Mouse (Mus musculus) intestine, embryonic 16.5 days (tissue): Measurements from ENCODE around the gene Ccdc85c. TPM values are rescaled to one million over a fixed set of nuclear protein-coding genes. Genes with fewer than 3 reads are reported as not detected.

Experiments
- ATAC-seq: fragments of 200-750 bp; cut with Nextera tagmentation; 2 replicates; pipeline ENCODE4 v1.8.0; 2017; ENCODE audit warnings: moderate TSS enrichment, moderate library complexity
- H3K27ac ChIP-seq: fragments of 300-500 bp; sonication (generic); 2 replicates; pipeline ENCODE4 v1.5.1; 2014; ENCODE audit warnings: mild to moderate bottlenecking, low read length
- H3K27me3 ChIP-seq: fragments of 300-500 bp; sonication (generic); replicated peaks from 2 replicates; pipeline ENCODE4 v1.6.1; 2014; ENCODE audit warnings: low read length, control low read depth, mixed read lengths; ENCODE audit not compliant: control insufficient read depth, insufficient read depth
- H3K36me3 ChIP-seq: fragments of 300-500 bp; sonication (generic); 2 replicates; pipeline ENCODE4 v1.6.1; 2014; ENCODE audit warnings: low read length, control low read depth; ENCODE audit not compliant: control insufficient read depth, insufficient read depth
- H3K4me1 ChIP-seq: fragments of 300-500 bp; sonication (generic); 2 replicates; pipeline ENCODE4 v1.6.1; 2014; ENCODE audit warnings: low read length, control low read depth, mixed read lengths; ENCODE audit not compliant: control insufficient read depth, insufficient read depth
- H3K4me2 ChIP-seq: fragments of 300-500 bp; sonication (generic); 2 replicates; pipeline ENCODE4 v1.6.1; 2014; ENCODE audit warnings: low read depth, low read length, control low read depth
- H3K4me3 ChIP-seq: fragments of 300-500 bp; sonication (generic); 2 replicates; pipeline ENCODE4 v1.5.1; 2014; ENCODE audit warnings: mild to moderate bottlenecking, low read length
- H3K9ac ChIP-seq: fragments of 300-500 bp; sonication (generic); 2 replicates; pipeline ENCODE4 v1.6.1; 2014; ENCODE audit warnings: low read depth, low read length
- H3K9me3 ChIP-seq: fragments of 300-500 bp; sonication (generic); 2 replicates; pipeline ENCODE4 v1.6.1; 2016; ENCODE audit warnings: low read length, control low read depth; ENCODE audit not compliant: control insufficient read depth
- WGBS: fragments of 180-500 bp; shearing (Covaris S2); extraction: QIAGEN DNeasy Blood & Tissue Kit; methylation state at CpG from one replicate; pipeline ENCODE4 v1.1.7; 2014; 5-methylcytosine and 5-hydroxymethylcytosine counted together
- polyA plus RNA-seq: library from polyadenylated mRNA; unstranded; fragments of >200 nt; fragmentation: Nextera tagmentation; extraction: Ambion mirVana; gene quantifications from 2 replicates; pipeline ENCODE4 v1.2.1, GENCODE M21; 2015

Ccdc85c gene
- polyA plus RNA-seq, 1 experiment from 2014 or later: 4.8 TPM

GRCm38 (mm10) chr12:108206641-108207040, 68.6 kb downstream of the Ccdc85c start:
- ATAC-seq: peak; percentile 51; the same call in 1 of the 2 replicates

GRCm38 (mm10) chr12:108204978-108205377, 70.2 kb downstream of the Ccdc85c start:
- no peak overlapping the region for H3K4me2 ChIP-seq
- WGBS: 81% methylated on average over 12 of the region's 12 CpGs

More at GRCm38 (mm10) chr12:108206641-108207040, 68.6 kb downstream of the Ccdc85c start:
- Histone ChIP-seq H3K4me2 (no peak overlapping the region), H3K4me3 (no peak overlapping the region), H3K27ac (no peak overlapping the region), H3K36me3 (peaks cover 9% of the 10 kb centered on the region), H3K9ac (no peak overlapping the region), H3K9me3 (no peaks in the 10 kb centered on the region), H3K27me3 (no peaks in the 10 kb centered on the region), H3K4me1 (peaks cover 2% of the 10 kb centered on the region; the same call in 1 of the 2 replicates)
- 7% methylated on average over 5 of the region's 5 CpGs for WGBS

GRCm38 (mm10) chr12:108203895-108204294, 71.3 kb downstream of the Ccdc85c start:
- Histone ChIP-seq H3K9ac (no peak overlapping the region), H3K9me3 (no peaks in the 10 kb centered on the region), H3K4me2 (no peak overlapping the region), H3K27ac (no peak overlapping the region), H3K4me1 (no peaks in the 10 kb centered on the region), H3K27me3 (no peaks in the 10 kb centered on the region), H3K36me3 (peaks cover 9% of the 10 kb centered on the region), H3K4me3 (no peak overlapping the region)
- ATAC-seq: no peak
- WGBS: 81% methylated on average over 8 of the region's 8 CpGs

More at GRCm38 (mm10) chr12:108204978-108205377, 70.2 kb downstream of the Ccdc85c start:
- Histone ChIP-seq H3K36me3 (peaks cover 9% of the 10 kb centered on the region), H3K27me3 (no peaks in the 10 kb centered on the region), H3K27ac (no peak overlapping the region), H3K4me1 (no peaks in the 10 kb centered on the region), H3K4me3 (no peak overlapping the region), H3K9me3 (no peaks in the 10 kb centered on the region), H3K9ac (no peak overlapping the region)
- no peak for ATAC-seq

GRCm38 (mm10) chr12:108200094-108200493, 75.1 kb downstream of the Ccdc85c start:
- H3K27ac ChIP-seq: no peak overlapping the region
- H3K9ac ChIP-seq: no peak overlapping the region
- no peak overlapping the region for H3K4me2 ChIP-seq
- no peaks in the 10 kb centered on the region for H3K27me3 ChIP-seq
- no peak for ATAC-seq
- WGBS: 86% methylated on average over 1 of the region's 1 CpGs
- peaks cover 28% of the 10 kb centered on the region for H3K36me3 ChIP-seq
- H3K4me1 ChIP-seq: no peaks in the 10 kb centered on the region
- no peak overlapping the region for H3K4me3 ChIP-seq
- no peaks in the 10 kb centered on the region for H3K9me3 ChIP-seq

GRCm38 (mm10) chr12:108198447-108198846, 76.8 kb downstream of the Ccdc85c start:
- no peak for ATAC-seq
- peaks cover 25% of the 10 kb centered on the region for H3K36me3 ChIP-seq
- WGBS: 90% methylated on average over 4 of the region's 4 CpGs

GRCm38 (mm10) chr12:108195761-108196160, 79.5 kb downstream of the Ccdc85c start:
- no peaks in the 10 kb centered on the region for H3K27me3 ChIP-seq
- ATAC-seq: no peak
- no peak overlapping the region for H3K4me2 ChIP-seq
- peaks cover 26% of the 10 kb centered on the region for H3K36me3 ChIP-seq
- H3K4me1 ChIP-seq: no peaks in the 10 kb centered on the region
- WGBS: 92% methylated on average over 11 of the region's 11 CpGs
- H3K9ac ChIP-seq: no peak overlapping the region
- no peak overlapping the region for H3K4me3 ChIP-seq
- no peaks in the 10 kb centered on the region for H3K9me3 ChIP-seq
- no peak overlapping the region for H3K27ac ChIP-seq

More at GRCm38 (mm10) chr12:108198447-108198846, 76.8 kb downstream of the Ccdc85c start:
- no peak overlapping the region for H3K4me2 ChIP-seq
- H3K9me3 ChIP-seq: no peaks in the 10 kb centered on the region
- no peaks in the 10 kb centered on the region for H3K27me3 ChIP-seq
- H3K4me3 ChIP-seq: no peak overlapping the region
- no peaks in the 10 kb centered on the region for H3K4me1 ChIP-seq
- H3K27ac ChIP-seq: no peak overlapping the region
- no peak overlapping the region for H3K9ac ChIP-seq

GRCm38 (mm10) chr12:108193878-108194277, 81.3 kb downstream of the Ccdc85c start:
- Histone ChIP-seq H3K4me2 (no peak overlapping the region), H3K9me3 (no peaks in the 10 kb centered on the region), H3K4me3 (no peak overlapping the region), H3K27me3 (no peaks in the 10 kb centered on the region), H3K36me3 (peaks cover 36% of the 10 kb centered on the region), H3K9ac (no peak overlapping the region), H3K27ac (no peak overlapping the region), H3K4me1 (no peaks in the 10 kb centered on the region)
- ATAC-seq: no peak
- 88% methylated on average over 5 of the region's 5 CpGs for WGBS

GRCm38 (mm10) chr12:108187541-108188091, 87.6 kb downstream of the Ccdc85c start:
- Histone ChIP-seq H3K27ac (no peak overlapping the region), H3K9ac (no peak overlapping the region), H3K4me3 (no peak overlapping the region), H3K36me3 (peaks cover 25% of the 10 kb centered on the region), H3K4me1 (no peaks in the 10 kb centered on the region), H3K9me3 (no peaks in the 10 kb centered on the region), H3K27me3 (no peaks in the 10 kb centered on the region), H3K4me2 (no peak overlapping the region)
- 92% methylated on average over 6 of the region's 6 CpGs for WGBS
- no peak for ATAC-seq

GRCm38 (mm10) chr12:108181716-108182115, 93.5 kb downstream of the Ccdc85c start:
- 91% methylated on average over 6 of the region's 6 CpGs for WGBS
- no peak overlapping the region for H3K9ac ChIP-seq
- no peak overlapping the region for H3K4me3 ChIP-seq
- H3K4me1 ChIP-seq: peaks cover 18% of the 10 kb centered on the region
- peaks cover 1% of the 10 kb centered on the region for H3K36me3 ChIP-seq
- H3K27ac ChIP-seq: no peak overlapping the region
- no peaks in the 10 kb centered on the region for H3K27me3 ChIP-seq
- no peaks in the 10 kb centered on the region for H3K9me3 ChIP-seq
- no peak overlapping the region for H3K4me2 ChIP-seq
- no peak for ATAC-seq
